Mouse (Mus musculus) small intestine, adult 2 months (tissue): ENCODE results near the gene Prps1. TPM values are rescaled to one million over a fixed set of nuclear protein-coding genes. Genes with fewer than 3 reads are reported as not detected.
A peak's percentile ranks its signal among the peaks of the same experiment; 100 is the strongest.

Experiments
- H3K27ac ChIP-seq: fragments of 200-500 bp; 2 replicates; pipeline ENCODE4 v1.5.1; 2012; ENCODE audit warnings: low read depth, low read length, control low read depth, inconsistent platforms; ENCODE audit not compliant: insufficient read depth
- H3K27me3 ChIP-seq: fragments of 200-500 bp; 2 replicates; pipeline ENCODE4 v1.6.1; 2012; ENCODE audit warnings: mild to moderate bottlenecking, moderate library complexity, low read length, inconsistent platforms; ENCODE audit not compliant: control insufficient read depth, insufficient read depth
- H3K36me3 ChIP-seq: fragments of 200-500 bp; 2 replicates; pipeline ENCODE4 v1.6.1; 2012; ENCODE audit warnings: mild to moderate bottlenecking, low read length, control low read depth, inconsistent platforms; ENCODE audit not compliant: control insufficient read depth, insufficient read depth
- H3K4me1 ChIP-seq: fragments of 200-500 bp; 2 replicates; pipeline ENCODE4 v1.6.1; 2012; ENCODE audit warnings: low read length, inconsistent platforms, mixed read lengths; ENCODE audit not compliant: control insufficient read depth, insufficient read depth, insufficient read length
- H3K4me3 ChIP-seq: fragments of 200-500 bp; 2 replicates; pipeline ENCODE4 v1.5.1; 2012; ENCODE audit warnings: low read depth, mild to moderate bottlenecking, control low read depth, inconsistent platforms, low read length, moderate library complexity
- CTCF ChIP-seq: fragments of 200-500 bp; IDR thresholded peaks from 2 replicates; pipeline ENCODE4 v1.5.1; 2012; ENCODE audit warnings: low read depth, mild to moderate bottlenecking, control low read depth, inconsistent platforms, low read length, moderate library complexity, mixed read lengths; ENCODE audit not compliant: insufficient replicate concordance, insufficient read length; ENCODE audit errors: extremely low read depth
- POLR2A ChIP-seq: fragments of 200-500 bp; IDR thresholded peaks from 2 replicates; pipeline ENCODE4 v1.6.1; 2012; ENCODE audit warnings: low read depth, mild to moderate bottlenecking, control low read depth, inconsistent platforms, low read length, moderate library complexity
- WGBS: fragments of 180-500 bp; shearing (Covaris S2); methylation state at CpG from one replicate; pipeline ENCODE4 v1.1.7; 2018; 5-methylcytosine and 5-hydroxymethylcytosine counted together
- polyA plus RNA-seq: library from polyadenylated mRNA; depleted of rRNA; stranded (reverse); fragments of >200 nt; gene quantifications from 2 replicates; pipeline ENCODE4 v1.2.3, GENCODE M21; 2012; rRNA removed

The Prps1 gene
- 1.7 and 3.4 TPM in 2 replicates for polyA plus RNA-seq

DNA sequence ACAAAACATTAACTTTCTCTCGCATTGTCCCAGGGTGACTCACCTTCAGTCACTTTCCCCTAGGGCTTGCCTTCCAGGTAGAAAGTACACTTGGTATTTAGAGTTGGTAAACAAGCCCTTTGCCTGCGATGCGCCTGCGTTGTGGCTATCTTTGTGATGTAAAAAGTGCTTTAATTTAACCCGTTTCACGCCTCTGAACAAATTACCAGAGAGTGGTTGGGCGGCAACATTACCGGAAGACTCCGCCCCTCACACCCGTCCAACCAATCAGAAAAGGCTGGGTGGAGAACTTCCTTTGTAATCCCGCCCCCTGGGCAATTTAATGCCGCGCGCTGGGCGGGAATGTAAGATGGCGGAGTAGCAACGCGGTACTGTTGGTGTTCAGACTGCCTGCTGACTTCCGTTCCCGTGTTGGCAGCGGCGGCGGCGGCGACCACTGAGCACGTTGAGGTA is at the start of gene Prps1:
Gene Prps1, plus strand, starts transcription at position 335 of the 453 bp plus-strand sequence.
- WGBS: 12% methylated on average over 26 of the region's 26 CpGs
- peak; percentile 77; the same call in 1 of the 2 replicates for TF ChIP-seq POLR2A
- TF ChIP-seq CTCF: no peak
- Histone ChIP-seq H3K4me1 (no peaks in the 10 kb centered on the region; the same call in 1 of the 2 replicates), H3K27ac (no peak within 1 kb of the TSS), H3K36me3 (no peaks in the 10 kb centered on the region), H3K27me3 (no peaks in the 10 kb centered on the region), H3K4me3 (peak within 1 kb of the TSS; percentile 98)

DNA sequence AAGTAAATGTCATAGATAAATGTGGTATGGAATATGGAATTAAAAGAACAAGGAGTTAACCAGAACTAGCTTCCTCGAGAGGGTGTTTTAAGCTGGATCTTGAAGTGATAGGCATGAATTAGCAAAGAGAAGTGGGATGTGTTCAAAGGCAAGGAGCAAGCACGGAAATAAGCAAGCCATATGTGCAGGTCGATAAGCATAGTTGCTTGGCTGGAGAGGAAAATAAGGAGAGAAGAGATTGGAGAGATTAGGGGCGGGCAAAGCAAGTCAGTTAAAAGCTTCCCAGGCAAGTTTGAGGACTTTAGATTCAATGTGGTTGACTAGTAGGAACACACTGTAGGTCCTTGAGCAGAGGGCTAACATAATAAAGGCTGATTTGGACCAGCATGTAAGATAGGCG is 48.8 kb upstream of the Prps1 start:
- 66% methylated on average over 5 of the region's 5 CpGs for WGBS
- Histone ChIP-seq H3K27me3 (no peaks in the 10 kb centered on the region), H3K36me3 (no peaks in the 10 kb centered on the region), H3K4me1 (no peaks in the 10 kb centered on the region), H3K4me3 (no peak overlapping the region), H3K27ac (no peak overlapping the region)
- TF ChIP-seq POLR2A: no peak
- TF ChIP-seq CTCF: no peak

DNA sequence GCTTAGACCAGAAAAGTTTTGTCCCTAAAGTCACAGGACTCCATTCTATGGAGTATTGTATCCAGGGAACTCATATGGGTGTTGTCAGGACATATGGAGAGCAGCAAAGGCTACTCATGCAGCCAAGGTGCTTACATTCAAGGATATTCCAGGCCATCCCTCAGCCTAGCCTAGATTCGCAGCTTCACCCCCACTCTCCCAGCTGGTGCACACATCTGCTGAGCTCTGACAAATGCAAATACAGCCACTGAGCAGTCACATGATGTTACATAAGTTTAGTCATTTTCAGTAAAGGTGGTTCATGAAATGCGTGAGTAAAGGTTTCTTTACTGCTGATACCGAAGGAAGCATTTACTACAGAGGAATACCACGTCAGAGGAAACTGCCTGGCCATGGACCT is 37.9 kb upstream of the Prps1 start:
- Histone ChIP-seq H3K4me3 (no peak overlapping the region), H3K27me3 (no peaks in the 10 kb centered on the region), H3K27ac (no peak overlapping the region), H3K36me3 (no peaks in the 10 kb centered on the region), H3K4me1 (no peaks in the 10 kb centered on the region)
- TF ChIP-seq CTCF (no peak), POLR2A (no peak)
- WGBS: 82% methylated on average over 4 of the region's 4 CpGs

- Histone ChIP-seq H3K4me1 (no peaks in the 10 kb centered on the region), H3K4me3 (no peak overlapping the region), H3K27ac (no peak overlapping the region), H3K27me3 (no peaks in the 10 kb centered on the region), H3K36me3 (no peaks in the 10 kb centered on the region)
- TF ChIP-seq CTCF: no peak
- TF ChIP-seq POLR2A: no peak
- 64% methylated on average over 4 of the region's 4 CpGs for WGBS
Measured at GRCm38 (mm10) chrX:140427124-140427523, 29.3 kb upstream of the Prps1 start.

DNA sequence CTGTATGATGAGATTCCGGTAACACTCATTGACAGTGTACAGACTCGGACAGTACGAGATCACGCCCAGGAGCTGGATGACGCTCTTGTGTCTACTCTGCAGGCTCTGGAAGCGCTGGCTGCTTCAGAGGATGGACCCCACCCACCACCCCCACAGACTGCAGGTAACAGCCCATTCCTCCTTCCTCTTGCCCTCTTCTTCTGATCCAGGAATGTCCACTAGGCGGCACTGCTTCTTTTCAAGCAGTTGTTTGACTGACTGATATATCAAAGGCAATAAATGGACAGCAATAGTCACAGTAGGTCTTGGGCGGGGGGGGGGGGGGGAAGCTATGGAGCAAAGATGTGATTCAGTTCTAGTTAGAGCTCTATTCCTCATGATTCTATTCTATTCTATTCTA is 28.2 kb upstream of the Prps1 start:
- WGBS: 61% methylated on average over 8 of the region's 8 CpGs
- Histone ChIP-seq H3K27me3 (no peaks in the 10 kb centered on the region), H3K36me3 (no peaks in the 10 kb centered on the region), H3K4me3 (no peak overlapping the region), H3K4me1 (no peaks in the 10 kb centered on the region), H3K27ac (no peak overlapping the region)
- TF ChIP-seq CTCF: no peak; the same call in 1 of the 2 replicates
- TF ChIP-seq POLR2A: no peak

DNA sequence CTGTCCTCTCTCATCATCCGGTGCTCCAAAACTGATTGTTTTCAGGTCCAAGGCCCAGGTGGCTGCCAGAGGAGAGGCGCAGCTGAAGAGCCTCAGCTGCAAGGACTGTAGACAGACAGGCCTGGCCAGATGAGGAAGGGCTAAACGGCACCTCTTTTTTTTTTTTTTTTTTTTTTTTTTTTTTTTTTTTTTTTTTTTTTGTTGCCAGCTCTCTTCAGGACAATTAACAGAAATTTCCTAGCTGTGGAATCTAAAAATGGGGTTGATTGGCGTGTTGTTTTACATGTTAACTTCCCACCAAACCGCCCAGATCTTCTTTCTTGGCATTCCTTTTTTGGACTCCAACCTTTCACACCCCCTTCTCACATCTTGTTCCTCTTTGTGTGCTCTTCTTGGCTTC is 26.4 kb upstream of the Prps1 start:
- H3K27me3 ChIP-seq: no peaks in the 10 kb centered on the region
- TF ChIP-seq POLR2A: no peak
- TF ChIP-seq CTCF: no peak
- no peaks in the 10 kb centered on the region for H3K4me1 ChIP-seq
- no peak overlapping the region for H3K27ac ChIP-seq
- H3K36me3 ChIP-seq: no peaks in the 10 kb centered on the region
- no peak overlapping the region for H3K4me3 ChIP-seq
- WGBS: 68% methylated on average over 5 of the region's 5 CpGs

- Histone ChIP-seq H3K4me3 (no peak overlapping the region), H3K4me1 (no peaks in the 10 kb centered on the region), H3K27ac (no peak overlapping the region), H3K27me3 (no peaks in the 10 kb centered on the region), H3K36me3 (no peaks in the 10 kb centered on the region)
- WGBS: 79% methylated on average over 12 of the region's 12 CpGs
- no peak for TF ChIP-seq CTCF
- TF ChIP-seq POLR2A: no peak
Measured at GRCm38 (mm10) chrX:140430506-140430905, 25.9 kb upstream of the Prps1 start.

DNA sequence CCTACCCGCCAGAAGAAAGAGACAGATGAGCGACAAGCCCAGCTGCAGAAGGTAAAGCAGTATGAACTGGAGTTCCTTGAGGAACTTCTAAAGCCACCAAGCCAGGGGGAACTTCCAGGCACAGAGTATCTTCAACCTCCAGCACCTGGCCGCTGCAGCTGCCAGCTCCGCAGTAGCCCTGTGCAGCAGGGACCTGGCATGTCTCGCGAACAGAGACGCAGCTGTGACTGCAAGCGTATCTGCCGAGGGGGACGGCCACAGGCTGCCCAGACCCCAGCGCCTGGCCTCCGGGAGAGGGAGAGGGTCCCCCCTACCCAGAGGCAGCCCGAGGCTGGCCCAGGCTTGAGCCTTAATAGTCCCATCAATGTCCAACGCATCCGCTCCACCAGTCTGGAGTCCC is 24.4 kb upstream of the Prps1 start:
- Histone ChIP-seq H3K4me3 (no peak overlapping the region), H3K36me3 (no peaks in the 10 kb centered on the region), H3K27ac (no peak overlapping the region), H3K4me1 (no peaks in the 10 kb centered on the region), H3K27me3 (no peaks in the 10 kb centered on the region)
- TF ChIP-seq POLR2A (no peak), CTCF (no peak)
- 89% methylated on average over 15 of the region's 15 CpGs for WGBS
